Mouse (Mus musculus): ENCODE data around the gene Spdef.
A peak's percentile ranks its signal among the peaks of the same experiment; 100 is the strongest.

Gene Spdef

DNA sequence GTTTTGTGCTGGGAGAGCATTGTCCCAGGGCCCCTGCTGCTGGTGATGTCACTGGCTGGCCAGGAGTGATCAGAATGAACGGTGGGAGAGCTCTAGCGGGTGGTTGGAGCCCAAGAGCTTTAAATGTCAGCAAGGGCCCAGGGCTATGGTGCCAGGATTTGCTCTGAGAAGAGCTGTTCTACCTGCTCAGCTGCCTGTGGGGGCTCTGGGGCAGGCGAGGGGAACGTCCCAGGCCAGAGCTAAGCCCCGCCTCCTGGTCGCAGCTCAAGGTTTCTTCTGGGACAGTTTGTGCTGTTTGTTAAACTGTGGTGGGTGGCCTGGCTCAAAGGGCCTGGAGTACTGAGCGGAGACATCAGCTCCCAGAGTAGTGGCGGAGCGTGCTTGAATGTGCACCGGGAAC is 3.3 kb downstream of the Spdef start:
- no peak for DNase-seq (ENCODE audit: low read depth, low spot score)

DNA sequence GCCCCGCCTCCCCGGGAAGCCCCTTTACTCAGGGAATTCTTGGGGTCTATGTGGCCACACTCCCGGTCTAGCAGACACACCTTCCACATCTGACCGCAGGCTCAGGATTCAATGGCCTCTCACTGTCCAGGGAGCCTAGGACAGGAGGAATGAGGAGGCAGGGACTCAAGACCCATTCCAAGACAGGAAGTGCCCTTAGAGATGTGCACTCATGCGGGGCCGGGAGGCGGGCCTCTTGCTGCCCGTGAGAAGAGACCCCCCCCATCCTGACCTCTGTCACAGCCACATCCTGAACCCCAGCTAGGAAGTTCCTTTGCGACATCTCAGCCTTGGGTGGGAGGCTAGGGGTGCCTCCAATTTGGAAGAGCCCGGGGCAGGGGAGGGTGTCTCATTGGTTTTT is 3.7 kb downstream of the Spdef start:
- DNase-seq (ENCODE audit: low read depth, low spot score) = no peak

DNA sequence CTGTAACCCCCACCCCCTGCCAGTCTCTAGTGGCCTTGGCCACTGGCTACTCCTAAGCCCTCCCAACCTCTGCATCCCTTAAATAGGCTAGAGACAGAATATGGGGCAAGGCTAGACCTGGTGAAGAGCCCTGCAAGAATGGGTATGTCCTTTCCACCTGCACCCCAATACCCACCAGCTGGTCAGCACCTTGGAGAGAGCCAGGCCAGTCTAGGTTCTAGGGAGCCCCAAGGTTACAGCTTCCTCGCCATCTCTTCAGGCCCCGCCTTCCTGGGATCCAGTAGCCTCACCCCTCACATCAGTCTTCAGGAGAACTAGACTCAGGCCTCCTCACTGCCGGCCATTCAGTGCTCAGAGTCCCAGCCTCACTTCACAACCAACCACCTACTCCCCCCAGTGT is 4.4 kb downstream of the Spdef start:
- DNase-seq (ENCODE audit: low read depth, low spot score) = no peak

DNA sequence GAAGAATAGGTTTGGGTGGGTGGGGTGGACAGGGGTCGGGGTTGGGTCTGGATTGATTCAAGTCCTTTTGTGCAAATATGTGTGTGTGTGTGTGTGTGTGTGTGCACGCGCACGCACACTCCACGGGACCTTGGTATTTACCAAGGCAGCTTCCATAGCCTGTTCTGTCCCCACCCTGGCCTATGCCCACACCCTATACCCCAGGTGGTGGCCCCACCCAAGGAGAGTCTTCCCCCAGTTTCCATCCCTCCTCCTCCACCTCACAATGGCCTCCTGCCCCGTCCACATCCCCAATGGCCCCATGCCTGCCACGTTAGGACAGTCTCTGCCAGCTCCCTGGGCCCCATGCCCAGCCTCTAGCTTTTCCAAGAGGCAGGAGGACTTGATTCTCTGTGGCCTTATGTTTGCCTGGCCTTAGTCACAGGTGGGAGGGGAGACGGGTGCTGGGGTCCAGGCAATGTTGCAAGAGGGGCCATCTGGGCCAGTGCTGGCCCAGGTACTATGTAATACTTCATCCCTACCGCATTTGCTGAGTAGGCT is 7.6 kb downstream of the Spdef start:
- DNase-seq (ENCODE audit: low read depth, low spot score) = no peak

DNA sequence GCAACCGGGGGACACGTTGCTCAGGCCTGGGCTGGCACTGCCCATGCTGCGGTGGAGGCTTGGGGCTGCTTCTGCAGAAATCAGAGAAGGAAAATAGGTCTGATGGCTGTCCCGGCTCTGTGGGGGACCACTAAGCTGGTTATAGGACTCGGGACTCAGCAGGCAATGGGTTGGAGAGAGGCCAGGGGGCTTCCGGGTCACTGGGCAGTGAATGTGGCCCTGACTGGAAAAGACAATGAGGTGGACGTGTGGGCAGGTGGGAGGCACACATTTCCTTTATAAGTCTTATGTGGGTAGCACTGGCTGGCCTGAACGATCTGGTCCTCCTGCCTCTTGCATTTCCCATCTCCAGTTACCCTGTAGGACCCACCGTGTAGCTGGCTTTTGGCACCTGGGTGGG is 8.4 kb downstream of the Spdef start:
- DNase-seq (ENCODE audit: low read depth, low spot score) = no peak

DNA sequence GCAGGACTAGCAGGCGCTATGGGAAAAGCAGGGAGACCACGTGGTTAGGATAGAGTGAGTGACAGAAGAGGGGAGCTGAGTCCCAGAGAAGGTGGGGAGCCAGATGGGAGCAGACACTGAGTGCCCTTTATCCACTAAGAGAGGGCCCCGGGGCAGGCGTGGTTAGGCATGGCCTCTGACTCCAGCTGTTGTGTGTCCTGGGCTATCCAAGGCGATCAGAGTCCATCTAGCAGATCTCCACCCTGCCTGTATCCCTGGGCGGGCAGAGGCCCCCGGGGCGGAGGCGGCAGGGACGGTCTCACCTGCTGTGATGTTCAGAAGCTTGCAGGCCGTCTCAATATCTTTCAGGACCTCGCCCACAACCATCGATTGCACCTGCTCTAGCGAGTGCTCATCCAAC is 9.1 kb downstream of the Spdef start:
- no peak for DNase-seq (ENCODE audit: low read depth, low spot score)

DNA sequence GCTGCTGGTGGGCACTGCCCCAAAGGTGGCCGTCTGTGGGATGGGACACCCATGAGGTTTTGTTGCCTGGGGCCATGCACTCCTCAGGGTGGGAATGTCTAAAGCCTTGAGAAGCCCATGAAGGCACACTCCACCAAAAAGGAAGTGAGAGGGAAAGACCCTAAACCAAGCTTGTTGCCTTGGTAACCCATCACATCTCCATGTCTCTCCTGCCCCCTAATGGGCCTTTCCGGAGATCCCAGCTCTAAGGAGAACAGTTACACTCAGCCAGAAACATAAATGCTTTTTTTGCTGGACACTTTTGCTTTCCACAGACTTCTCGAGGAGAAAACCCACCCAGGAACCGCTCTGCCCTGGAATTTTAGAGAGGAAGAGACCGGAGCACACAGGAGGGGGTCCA is 10.5 kb downstream of the Spdef start:
- no peak for DNase-seq (ENCODE audit: low read depth, low spot score)

DNA sequence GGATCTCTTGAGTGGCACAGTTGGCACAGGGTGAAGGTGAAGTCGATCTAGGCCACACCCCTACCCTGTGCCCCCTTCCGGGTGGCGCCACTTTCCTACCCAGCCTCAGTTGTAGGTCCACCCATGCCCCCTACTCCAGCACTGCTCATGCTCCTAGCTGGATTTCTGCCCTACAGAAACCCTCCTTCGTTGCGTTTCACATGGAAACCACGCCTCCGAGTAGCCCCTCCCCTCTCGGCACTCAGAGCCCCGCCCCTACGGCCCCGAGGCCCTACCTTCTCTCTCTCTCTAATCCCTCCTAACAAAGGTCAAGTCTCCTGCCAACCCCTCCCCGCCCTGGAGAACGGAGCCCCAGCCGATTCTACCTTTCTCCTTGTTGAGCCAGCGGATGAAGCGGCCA is 12.0 kb downstream of the Spdef start:
- no peak for DNase-seq (ENCODE audit: low read depth, low spot score)

DNA sequence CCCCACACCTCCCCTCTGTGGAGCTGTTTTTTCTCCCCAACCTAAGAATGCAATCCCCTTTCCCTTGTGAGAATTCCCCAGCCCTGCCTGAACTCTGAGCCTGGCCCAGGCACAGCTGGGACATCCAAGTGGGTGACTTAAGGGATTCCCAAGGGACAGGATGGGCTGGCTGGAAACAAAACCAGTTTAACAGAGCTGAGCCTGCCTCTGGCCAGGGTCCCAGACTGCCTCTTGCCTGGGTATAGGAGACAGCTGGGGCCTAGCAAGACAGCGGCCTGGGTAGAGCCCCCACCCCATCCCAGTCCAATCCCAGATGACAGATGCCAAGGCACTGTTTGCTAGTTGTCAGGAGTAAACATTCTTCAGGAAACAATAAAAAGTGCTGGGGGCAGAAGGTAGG is 15.9 kb downstream of the Spdef start:
- no peak for DNase-seq (ENCODE audit: low read depth, low spot score)

DNA sequence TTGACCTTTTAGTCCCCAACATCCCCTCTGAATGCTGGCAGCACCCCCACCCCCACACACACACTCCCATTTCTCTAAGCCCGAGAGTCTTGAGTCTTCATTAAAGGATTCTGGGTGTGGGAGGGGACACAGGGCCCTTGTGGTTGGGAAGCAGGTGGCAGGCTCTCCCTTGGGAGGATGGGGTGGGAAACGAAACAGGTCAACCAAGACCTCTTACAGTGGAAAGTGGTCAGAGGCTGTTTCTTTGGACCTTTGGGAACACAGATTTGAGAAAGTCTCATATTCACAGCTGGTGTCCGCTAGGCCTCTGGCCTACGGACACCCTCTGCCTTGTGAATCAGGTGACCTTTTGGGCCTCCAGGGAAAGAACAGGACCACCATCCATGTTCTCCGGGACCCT is 19.1 kb downstream of the Spdef start:
- DNase-seq (ENCODE audit: low read depth, low spot score) = no peak

DNA sequence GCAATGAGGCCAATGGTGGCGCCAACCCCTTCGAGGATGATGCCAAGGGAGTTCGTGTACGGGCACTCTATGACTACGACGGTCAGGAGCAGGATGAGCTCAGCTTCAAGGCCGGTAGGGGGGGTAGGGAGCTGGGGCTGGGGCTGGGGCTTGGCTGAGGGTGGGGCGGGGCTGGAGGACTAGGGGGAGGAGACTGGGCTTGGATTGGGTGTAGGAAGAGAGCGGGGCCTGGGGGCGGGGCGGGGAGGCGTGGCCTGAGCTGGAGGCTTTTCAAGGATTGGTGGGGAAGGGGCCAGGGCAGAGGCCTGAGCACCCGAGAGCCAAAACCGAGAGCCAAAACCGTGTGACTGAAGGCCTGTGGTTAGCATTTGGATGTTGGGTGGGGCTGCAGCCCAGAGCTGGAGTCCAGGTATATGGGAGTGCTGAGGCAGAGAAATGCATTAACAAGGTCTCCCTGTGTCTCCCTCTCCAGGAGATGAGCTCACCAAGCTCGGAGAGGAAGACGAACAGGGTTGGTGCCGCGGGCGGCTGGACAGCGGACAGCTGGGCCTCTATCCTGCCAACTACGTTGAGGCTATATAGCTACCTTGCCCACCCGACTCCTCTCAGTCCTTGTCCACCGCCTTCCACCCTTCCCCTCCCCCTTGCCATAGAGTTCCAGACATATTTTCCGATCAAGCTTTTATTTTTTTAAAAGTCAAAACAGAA is 20.6 kb downstream of the Spdef start:
- no peak for DNase-seq (ENCODE audit: low read depth, low spot score)

DNA sequence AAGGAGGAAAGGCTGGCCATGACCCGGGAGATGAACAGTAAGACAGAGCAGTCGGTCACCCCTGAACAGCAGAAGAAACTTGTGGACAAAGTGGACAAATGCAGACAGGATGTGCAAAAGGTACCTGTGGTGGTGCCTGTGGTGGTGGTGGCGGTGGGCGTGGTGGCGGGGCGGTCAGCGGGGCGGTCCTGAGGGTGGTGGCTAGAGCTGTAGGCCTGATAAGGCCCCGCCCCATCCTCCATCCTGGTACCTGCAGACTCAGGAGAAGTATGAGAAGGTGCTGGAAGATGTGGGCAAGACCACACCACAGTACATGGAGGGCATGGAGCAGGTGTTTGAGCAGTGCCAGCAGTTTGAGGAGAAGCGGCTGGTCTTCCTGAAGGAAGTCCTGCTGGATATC is 23.1 kb downstream of the Spdef start:
- no peak for DNase-seq (ENCODE audit: low read depth, low spot score)

DNA sequence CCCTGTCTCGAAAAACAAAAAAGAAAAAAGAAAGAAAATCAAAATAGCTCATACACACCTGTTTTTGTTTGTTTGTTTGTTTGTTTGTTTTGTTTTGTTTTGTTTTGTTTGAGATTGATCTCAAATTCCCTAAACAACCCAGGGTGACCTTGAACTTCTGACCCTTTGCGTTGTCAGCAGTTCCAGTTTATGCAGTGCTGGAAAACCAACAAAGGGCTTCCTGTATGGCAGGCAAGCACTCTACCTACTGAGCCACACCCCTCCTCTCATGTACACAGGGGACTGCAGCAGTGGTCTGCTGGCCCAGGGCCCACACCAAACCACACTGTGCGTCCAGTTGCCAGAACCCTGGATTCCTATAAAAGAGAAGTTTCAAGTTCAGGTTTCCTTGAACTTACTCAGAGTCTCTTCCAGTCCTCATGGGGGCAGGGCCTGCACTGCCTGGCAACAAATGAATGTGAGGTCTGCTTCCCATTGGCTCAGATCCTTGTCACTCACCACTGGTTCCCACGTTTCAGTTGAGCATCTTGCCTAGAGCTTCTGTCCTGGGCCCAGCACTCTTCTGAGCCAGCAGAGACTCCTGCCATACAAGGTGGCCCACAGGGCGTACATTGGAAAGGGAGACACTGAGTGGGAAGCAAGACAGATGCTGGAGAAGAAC is 24.7 kb downstream of the Spdef start:
- peak; percentile 68 for DNase-seq (ENCODE audit: low read depth, low spot score)

DNA sequence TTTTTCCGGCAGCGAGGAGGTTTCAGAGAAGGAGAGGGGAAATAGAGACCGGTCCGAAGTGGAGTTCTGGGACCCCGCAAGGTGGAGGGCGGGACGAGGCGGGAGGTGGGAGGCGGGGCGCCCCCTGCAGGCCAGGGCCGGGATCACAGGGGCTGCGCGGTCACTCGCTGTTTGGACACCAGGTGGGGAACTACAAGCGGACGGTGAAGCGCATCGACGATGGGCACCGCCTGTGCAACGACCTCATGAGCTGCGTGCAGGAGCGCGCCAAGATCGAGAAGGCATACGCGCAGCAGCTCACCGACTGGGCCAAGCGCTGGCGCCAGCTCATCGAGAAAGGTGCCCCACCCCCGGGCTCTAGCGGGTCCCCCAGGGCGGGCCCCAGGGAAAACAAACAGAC is 26.2 kb downstream of the Spdef start:
- DNase-seq (ENCODE audit: low read depth, low spot score) = peak; percentile 10

DNA sequence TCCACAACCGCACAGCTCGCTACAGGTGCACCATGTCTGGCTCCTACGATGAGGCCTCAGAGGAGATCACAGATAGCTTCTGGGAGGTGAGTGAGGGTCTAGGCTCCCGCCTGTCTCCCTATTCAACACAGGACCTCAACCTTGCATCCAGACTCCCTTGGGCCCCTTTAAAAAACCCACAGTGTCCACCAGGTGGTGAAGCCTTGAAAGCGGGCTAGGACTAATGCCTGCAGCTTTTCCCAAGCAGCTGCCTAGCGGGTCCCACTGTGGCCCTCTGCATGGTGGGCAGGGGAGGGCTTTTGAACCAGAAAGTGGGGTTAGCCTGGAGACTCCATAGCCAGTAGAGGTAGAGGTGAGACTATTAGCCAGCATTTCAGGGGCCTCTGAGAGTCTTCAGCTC is 26.9 kb downstream of the Spdef start:
- DNase-seq (ENCODE audit: low read depth, low spot score) = no peak

DNA sequence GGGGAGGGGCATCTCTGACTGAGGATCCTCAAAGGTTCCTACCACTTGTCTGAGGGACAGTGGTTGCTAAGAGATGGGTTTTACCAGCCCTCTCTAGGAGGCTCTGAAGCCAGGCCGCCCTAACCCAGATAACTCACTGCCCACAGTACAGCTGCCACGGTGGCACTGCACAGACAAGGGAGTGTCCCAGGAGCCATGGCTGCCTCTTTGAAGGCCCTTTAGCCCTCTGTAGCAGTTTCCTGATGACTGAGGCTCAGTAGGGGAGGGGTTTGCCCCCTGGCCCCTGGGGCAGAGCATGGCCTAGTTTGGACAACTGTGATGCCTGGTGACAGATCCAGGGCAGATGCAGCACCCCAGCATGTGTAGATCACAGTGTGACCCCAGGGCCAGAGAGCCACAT is 27.9 kb downstream of the Spdef start:
- DNase-seq (ENCODE audit: low read depth, low spot score) = no peak

DNA sequence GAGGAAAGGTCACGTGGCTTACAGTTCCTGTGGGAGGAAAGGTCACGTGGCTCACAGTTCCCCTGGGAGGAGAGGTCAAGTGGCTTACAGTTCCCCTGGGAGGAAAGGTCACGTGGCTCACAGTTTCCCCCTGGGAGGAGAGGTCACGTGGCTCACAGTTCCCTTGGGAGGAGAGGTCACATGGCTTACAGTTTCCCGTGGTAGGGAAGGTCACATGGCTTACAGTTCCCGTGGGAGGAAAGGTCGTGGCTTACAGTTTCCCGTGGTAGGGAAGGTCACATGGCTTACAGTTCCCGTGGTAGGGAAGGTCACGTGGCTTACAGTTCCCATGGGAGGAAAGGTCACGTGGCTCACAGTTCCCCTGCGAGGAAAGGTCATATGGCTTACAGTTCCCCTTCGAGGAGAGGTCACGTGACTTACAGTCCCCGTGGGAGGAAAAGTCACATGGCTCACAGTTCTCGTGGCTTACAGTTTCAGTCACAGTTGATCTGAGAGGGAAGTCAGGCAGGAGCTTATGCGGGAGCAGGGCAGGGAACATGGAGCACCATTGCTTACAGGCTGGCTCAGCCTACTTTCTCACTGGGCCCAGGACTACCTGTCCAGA is 29.0 kb downstream of the Spdef start:
- no peak for DNase-seq (ENCODE audit: low read depth, low spot score)

DNA sequence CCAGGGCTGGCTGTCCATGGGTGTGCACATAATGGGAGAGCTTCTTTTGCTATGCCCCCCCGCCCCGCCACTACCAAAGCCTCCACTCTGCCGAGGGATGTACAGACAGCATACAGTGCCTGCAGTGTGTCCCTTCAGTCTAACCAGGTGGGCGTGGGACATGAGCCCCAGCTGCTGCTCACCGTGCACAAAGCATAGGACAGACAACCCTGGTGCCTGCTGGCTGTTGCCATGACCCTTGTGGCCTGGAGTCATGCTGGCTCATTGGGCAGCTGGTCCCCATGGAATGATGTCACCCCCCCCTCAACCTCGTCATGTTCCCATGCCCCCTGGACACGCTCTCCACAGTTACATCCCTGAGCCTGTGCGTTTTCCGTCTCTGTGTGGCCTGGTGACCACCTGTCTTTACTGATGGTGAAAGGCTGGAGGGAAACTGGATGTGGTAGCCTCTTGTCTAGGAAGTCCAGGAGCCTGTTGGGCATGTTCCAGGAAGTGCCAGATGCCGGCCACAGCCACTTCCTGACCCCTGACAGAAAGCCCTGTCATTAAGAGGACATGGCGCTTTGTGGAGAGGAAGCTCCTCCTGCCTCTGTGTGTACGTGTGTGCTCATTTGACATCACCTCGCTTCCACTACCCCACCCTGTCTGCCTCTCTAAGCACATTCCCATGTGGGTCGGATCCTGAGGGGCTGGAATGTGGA is 37.6 kb downstream of the Spdef start:
- no peak for DNase-seq (ENCODE audit: low read depth, low spot score)

DNA sequence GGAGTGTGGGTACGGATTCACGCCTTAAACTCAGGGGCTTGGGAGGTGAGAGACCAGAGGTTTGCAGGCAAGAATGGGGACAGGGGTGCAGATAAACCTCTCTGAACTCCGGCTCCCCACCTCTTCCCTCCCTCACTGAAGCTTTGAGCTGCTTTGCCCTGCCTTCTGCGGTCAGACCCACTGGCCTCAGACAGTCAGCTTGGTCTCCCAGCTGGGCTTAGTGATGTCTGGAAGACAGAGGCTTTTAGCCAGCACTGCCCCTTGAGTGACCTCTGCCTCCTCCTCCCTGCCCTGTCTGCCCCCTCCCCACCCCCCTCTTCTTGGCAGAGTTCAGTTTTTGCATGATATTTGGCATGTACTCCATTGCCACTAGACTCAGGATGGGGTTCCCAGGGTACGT is 42.4 kb downstream of the Spdef start:
- DNase-seq (ENCODE audit: low read depth, low spot score) = no peak

DNA sequence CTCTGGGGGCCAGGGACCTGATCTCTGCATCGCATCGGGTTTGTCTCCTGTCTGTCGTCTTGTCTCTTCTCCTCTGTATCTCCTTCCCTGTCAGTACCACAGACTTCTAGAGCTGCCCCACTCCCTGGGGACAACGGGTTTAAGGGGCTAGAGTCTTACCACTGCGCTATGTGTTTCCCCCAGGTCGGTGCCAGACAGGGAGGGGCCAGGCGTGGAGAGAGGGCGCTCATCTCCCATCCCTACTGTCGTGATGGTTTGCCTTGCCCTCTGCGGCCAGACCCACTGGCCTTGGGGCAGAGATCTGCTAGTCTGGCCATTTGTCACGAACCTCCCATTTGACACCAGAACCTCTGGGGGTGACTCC is 43.2 kb downstream of the Spdef start:
- DNase-seq (ENCODE audit: low read depth, low spot score) = no peak

DNA sequence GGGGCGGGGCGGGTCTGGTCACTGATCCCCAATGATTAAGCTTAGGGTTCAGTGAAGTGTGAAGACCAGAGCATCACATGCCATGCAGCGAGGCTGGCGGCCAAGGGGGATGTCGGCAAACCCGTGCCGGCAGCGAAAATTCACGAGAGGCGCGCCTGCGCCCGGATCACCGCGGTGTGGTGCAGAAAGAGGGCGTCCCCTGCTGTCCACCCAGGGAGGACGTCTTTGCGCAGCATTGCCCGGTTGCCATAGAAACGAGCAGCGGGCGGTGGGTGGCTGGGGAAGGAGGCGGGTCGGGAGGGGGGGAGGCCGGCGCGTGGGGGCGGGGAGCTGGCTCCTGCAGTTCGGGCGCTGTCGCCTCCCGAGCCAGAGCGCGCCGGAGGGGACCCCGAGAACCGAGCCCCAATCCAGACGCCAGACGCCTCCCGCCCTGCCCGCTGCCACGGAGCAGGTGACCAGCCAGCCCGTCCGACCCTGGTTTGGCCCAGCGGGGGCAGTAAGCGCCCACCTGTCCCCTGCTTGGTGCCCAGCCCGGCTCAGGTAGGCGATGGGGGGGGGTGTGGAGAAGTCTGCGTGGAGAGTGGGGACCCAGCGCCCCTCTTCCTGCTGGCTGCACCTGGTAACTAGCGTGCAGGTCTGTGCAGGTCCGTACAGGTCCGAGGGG is 43.7 kb downstream of the Spdef start:
- no peak for DNase-seq (ENCODE audit: low read depth, low spot score)
